Mouse (Mus musculus) embryonic fibroblast, embryonic 13.5 days (primary cell): ENCODE data around the gene Gtf2a2. TPM values are rescaled to one million over a fixed set of nuclear protein-coding genes. Genes with fewer than 3 reads are reported as not detected.

ENCODE experiments used
- H3K27ac ChIP-seq: 2 replicates; pipeline ENCODE4 v1.5.1; 2012; ENCODE audit warnings: low read length, control low read depth, inconsistent platforms; ENCODE audit not compliant: insufficient read depth
- H3K4me1 ChIP-seq: 2 replicates; pipeline ENCODE4 v1.6.1; 2011; ENCODE audit warnings: low read length; ENCODE audit not compliant: control insufficient read depth, insufficient read depth
- H3K4me3 ChIP-seq: 2 replicates; pipeline ENCODE4 v1.5.1; 2011; ENCODE audit warnings: mild to moderate bottlenecking, control low read depth, low read length; ENCODE audit not compliant: insufficient read depth
- CTCF ChIP-seq: IDR thresholded peaks from 2 replicates; pipeline ENCODE4 v1.5.1; 2011; ENCODE audit warnings: mild to moderate bottlenecking, control low read depth, low read length, moderate library complexity, borderline replicate concordance; ENCODE audit not compliant: insufficient read depth
- POLR2A ChIP-seq: IDR thresholded peaks from 2 replicates; pipeline ENCODE4 v1.6.1; 2011; ENCODE audit warnings: low read depth, mild to moderate bottlenecking, control low read depth, low read length, moderate library complexity
- polyA plus RNA-seq: library from polyadenylated mRNA; stranded (reverse); fragments of >200 nt; gene quantifications from 2 replicates; pipeline ENCODE4 v1.2.4, GENCODE M21; 2011; ENCODE audit warnings: low read depth; ENCODE audit not compliant: missing spikeins, insufficient read length

Gene Gtf2a2
- 80.0 and 114 TPM in 2 replicates for polyA plus RNA-seq

GRCm38 (mm10) chr9:70012408-70012901, at the start of gene Gtf2a2:
Gene Gtf2a2, plus strand, starts transcription at chr9:70012550.
- peaks cover 3% of the 10 kb centered on the region; the same call in 1 of the 2 replicates for H3K4me1 ChIP-seq
- peak within 1 kb of the TSS; percentile 89 for H3K27ac ChIP-seq
- no peak for TF ChIP-seq CTCF
- peak; percentile 78 for TF ChIP-seq POLR2A
- H3K4me3 ChIP-seq: peak within 1 kb of the TSS; percentile 97

- Histone ChIP-seq H3K4me3 (no peak overlapping the region), H3K4me1 (no peaks in the 10 kb centered on the region), H3K27ac (no peak overlapping the region)
- TF ChIP-seq POLR2A (no peak), CTCF (no peak)
Observed at GRCm38 (mm10) chr9:69964370-69964769, 48.0 kb upstream of the Gtf2a2 start.

DNA sequence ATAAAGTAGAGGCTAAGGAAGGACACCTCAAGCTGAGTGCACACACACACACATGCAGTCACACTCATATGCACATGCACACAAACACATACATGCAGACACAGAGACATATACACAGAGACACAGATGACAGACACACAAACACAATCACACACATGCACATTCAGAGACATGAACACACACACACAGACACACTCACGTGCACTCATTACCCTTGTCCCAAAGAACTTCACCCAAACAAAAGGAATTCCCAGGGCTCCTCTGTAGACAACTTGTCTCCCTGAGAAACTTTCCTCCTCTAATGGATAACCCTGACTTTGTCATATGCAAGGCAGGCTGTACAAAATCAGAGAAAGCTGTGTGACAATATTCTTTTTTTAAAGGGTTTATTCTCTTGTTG, 26.8 kb upstream of the Gtf2a2 start:
- H3K4me3 ChIP-seq: no peak overlapping the region
- no peak for TF ChIP-seq CTCF
- TF ChIP-seq POLR2A: no peak
- H3K4me1 ChIP-seq: no peaks in the 10 kb centered on the region; the same call in 1 of the 2 replicates
- no peak overlapping the region for H3K27ac ChIP-seq

- no peak overlapping the region for H3K27ac ChIP-seq
- H3K4me3 ChIP-seq: no peak overlapping the region
- H3K4me1 ChIP-seq: no peaks in the 10 kb centered on the region; the same call in 1 of the 2 replicates
- TF ChIP-seq CTCF (no peak), POLR2A (no peak)
Observed at GRCm38 (mm10) chr9:69986063-69986462, 26.3 kb upstream of the Gtf2a2 start.

DNA sequence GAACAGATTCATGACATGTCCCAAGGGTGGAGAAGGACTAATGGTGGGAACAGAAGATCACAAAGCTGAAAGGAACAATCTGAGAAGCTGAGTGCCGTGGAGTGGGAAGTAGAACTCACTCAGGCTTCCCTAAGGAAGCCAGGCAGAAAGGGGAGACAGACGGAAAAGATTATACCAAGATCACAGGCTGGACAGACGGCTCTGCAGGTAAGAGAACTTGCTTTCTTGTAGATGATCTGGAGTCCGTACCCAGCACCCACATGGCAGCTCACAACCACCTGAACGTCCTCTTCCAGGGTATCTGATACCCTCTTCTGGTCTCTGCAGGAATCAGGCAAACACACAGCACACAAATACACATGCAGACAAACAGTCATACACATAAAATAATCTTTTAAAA, 25.8 kb upstream of the Gtf2a2 start:
- no peak overlapping the region for H3K27ac ChIP-seq
- H3K4me3 ChIP-seq: no peak overlapping the region
- no peaks in the 10 kb centered on the region; the same call in 1 of the 2 replicates for H3K4me1 ChIP-seq
- TF ChIP-seq POLR2A: no peak

DNA sequence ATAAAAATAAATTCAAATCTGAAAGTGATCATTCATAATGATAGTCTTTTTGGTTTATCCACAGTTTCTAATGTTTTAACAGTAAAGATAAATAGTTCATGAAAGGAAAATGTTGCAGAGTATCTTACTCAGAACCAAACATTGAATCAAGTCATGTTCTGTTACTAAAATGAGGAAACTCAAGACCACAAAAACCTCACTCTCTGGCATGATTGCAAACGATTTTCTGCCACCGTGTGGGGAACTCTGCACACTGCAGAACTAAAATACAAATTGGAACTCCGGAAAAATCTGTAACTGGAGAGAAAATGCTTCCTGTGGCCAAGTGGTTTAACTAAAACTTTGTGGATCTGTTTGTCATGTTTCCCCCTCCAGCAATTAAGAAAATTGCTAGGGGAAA, 24.8 kb upstream of the Gtf2a2 start:
- no peak overlapping the region for H3K4me3 ChIP-seq
- TF ChIP-seq POLR2A: no peak
- no peak for TF ChIP-seq CTCF
- no peaks in the 10 kb centered on the region; the same call in 1 of the 2 replicates for H3K4me1 ChIP-seq
- no peak overlapping the region for H3K27ac ChIP-seq

DNA sequence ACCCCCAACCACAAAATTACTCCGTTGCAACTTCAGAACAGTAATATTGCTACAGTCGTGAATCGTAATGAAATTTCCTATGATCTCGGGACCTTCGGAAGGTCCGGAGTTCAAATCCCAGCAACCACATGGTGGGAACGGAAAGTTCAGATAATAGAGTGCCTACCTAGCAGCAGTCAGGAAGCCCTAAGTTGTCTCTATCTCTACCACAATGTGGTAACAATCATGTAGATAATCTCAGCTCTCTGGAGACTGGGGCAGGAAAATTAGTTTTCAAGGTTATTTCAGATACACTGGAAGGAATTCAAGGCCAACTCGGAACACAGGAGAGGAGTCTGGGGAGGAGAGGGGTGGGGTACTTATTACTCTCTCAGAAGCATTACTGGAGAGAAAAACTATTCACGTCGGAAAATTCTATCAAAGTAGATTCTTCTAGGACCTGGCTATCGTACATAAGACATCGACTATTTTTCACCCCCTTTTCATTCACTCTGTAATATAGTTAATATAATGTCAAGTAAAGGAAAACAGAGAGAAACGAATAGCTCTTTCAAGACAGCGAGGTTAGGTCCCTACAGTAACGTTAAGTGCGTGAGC, 23.5 kb upstream of the Gtf2a2 start:
- no peak overlapping the region for H3K4me3 ChIP-seq
- TF ChIP-seq POLR2A (no peak), CTCF (no peak)
- H3K27ac ChIP-seq: peak overlapping the region; percentile 10
- H3K4me1 ChIP-seq: peaks cover 5% of the 10 kb centered on the region; the same call in 1 of the 2 replicates

DNA sequence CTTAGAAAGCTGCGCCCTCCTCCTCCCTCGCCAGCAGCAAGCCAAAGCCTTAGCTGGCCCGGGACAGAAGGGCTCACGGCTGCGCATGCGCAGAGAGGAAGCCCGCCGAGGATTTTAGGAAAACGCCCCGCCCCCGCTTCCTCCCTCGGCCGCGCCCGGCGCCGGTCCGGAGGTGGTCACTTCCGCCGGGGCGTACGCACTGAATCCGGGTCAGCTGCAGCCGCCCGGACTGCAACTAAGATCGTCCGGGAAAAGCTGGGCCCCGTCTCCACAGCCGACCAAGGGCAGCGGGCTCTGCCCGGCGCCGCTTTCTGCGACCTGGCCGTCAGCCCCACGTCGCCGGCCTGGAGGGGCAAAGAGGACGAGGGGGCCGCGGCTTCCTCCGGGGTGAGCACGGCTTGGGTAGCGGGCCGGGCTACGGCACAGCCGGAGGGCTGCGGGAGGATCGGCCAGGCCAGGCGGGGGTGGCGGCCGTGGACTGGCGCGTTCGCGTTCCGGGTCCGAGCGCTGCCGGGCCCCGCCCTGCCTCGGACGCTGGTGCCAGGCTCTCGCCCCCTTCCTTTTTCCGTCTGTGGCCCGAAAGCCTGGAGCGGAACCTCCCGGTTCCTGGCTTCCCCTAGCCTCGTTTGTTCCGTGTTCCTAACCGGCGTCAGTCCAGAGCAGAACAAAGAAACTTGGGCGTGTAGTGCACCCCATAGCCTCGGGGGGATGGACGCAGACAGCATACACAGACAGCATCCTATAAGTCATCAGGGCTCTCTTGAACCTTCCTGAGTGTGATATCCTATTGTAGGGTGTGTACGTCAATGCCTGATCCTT, 22.8 kb upstream of the Gtf2a2 start, which contains the start of gene Bnip2:
Gene Bnip2, plus strand, starts transcription at position 164 of the 819 bp plus-strand sequence.
- H3K4me3 ChIP-seq: peak within 1 kb of the TSS; percentile 75
- H3K27ac ChIP-seq: peak within 1 kb of the TSS; percentile 87
- TF ChIP-seq POLR2A: peak; percentile 99
- no peak for TF ChIP-seq CTCF
- peaks cover 8% of the 10 kb centered on the region for H3K4me1 ChIP-seq

GRCm38 (mm10) chr9:69990346-69990745, 22.0 kb upstream of the Gtf2a2 start:
- Histone ChIP-seq H3K4me1 (peaks cover 8% of the 10 kb centered on the region), H3K27ac (no peak overlapping the region; the same call in 1 of the 2 replicates), H3K4me3 (peak overlapping the region; percentile 25)
- TF ChIP-seq CTCF: no peak
- TF ChIP-seq POLR2A: no peak

DNA sequence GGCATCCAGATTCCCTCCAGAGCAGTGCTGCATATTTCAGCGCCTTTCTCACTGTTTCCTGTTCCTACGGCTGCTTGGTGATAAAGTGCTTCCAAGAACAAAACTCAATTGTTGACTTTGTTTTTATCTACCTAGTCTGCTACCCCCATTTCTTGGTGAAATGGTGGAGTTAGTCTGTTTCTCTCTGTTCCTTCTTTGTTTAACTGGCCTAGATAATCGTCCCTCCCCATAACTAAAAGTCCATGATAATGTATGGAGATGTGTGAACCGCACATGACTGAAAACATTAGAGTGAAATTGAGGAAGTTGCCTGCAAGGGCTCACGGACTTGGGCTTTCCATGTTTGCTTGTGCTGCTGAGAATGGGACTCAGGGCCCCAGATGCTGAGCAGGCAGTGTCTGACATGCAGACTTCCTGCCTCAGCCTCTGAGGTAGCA, 19.5 kb upstream of the Gtf2a2 start:
- TF ChIP-seq POLR2A: no peak
- no peak for TF ChIP-seq CTCF
- H3K27ac ChIP-seq: peak overlapping the region; percentile 19; the same call in 1 of the 2 replicates
- H3K4me3 ChIP-seq: no peak overlapping the region
- H3K4me1 ChIP-seq: peaks cover 8% of the 10 kb centered on the region
